Mouse (Mus musculus): ENCODE results near the gene Rab6b.

- TF ChIP-seq CTCF (IDR thresholded peaks at IDR 0.05; ENCODE audit: low read depth, low read length) (no peak), GATA2 (IDR thresholded peaks at IDR 0.05; ENCODE audit: borderline replicate concordance, low read depth, low read length) (no peak), GATA1 (IDR thresholded peaks at IDR 0.05; ENCODE audit: borderline replicate concordance, low read length) (no peak), POLR2AphosphoS5 (IDR thresholded peaks at IDR 0.05; ENCODE audit: insufficient replicate concordance, low read depth, low read length) (no peak)
Measured at GRCm38 (mm10) chr9:103154568-103154967, 43.0 kb downstream of the Rab6b start.
